Mouse (Mus musculus): ENCODE results near the gene Sept8. TPM values are rescaled to one million over a fixed set of nuclear protein-coding genes. Genes with fewer than 3 reads are reported as not detected.

Sept8 gene
- polyA plus RNA-seq, 1 experiment from 2014 or later, result 16.5 TPM

GRCm38 (mm10) chr11:53567224-53568014 lies 48.4 kb downstream of the Sept8 start, which contains the start of gene Kif3a:
Gene Kif3a, plus strand, starts transcription at chr11:53567379.
- no peaks in the 10 kb centered on the region for H3K9me3 ChIP-seq (replicated peaks; ENCODE audit: control insufficient read depth, low read length)
- peak; percentile 97 for ATAC-seq (ENCODE audit: low read depth)
- peak within 1 kb of the TSS; percentile 79 for H3K9ac ChIP-seq (ENCODE audit: low read depth, low read length)
- no peak within 1 kb of the TSS for H3K27ac ChIP-seq (ENCODE audit: low read length)
- peak within 1 kb of the TSS; percentile 95 for H3K4me2 ChIP-seq (ENCODE audit: low read depth, low read length)
- peaks cover 13% of the 10 kb centered on the region for H3K4me1 ChIP-seq (ENCODE audit: control insufficient read depth, low read depth, low read length)
- H3K36me3 ChIP-seq (ENCODE audit: control insufficient read depth, insufficient read depth), result no peaks in the 10 kb centered on the region
- peak within 1 kb of the TSS; percentile 91 for H3K4me3 ChIP-seq (ENCODE audit: low read depth, low read length)
- H3K27me3 ChIP-seq (ENCODE audit: control insufficient read depth, insufficient read depth, low read depth, low read length), result no peaks in the 10 kb centered on the region
- WGBS (ENCODE audit: insufficient replicate concordance), result under 1% methylated on average over 64 of the region's 69 CpGs

DNA sequence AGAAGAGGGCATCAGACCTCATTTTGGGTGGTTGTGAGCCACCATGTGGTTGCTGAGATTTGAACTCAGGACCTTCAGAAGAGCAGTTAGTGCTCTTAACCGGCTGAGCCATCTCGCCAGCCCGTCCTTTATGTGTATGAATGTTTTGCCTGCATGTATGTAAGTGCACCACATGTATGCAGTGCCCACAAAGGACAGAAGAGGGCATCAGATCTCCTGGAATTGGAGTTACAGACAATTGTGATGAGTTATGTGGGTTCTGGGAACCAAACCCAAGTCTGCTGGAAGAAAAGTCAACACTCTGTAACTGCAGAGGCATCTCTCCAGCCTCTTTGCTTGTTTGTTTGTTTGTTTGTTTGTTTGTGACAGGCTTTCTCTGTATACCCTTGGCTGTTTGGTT lies 61.5 kb downstream of the Sept8 start:
- H3K4me1 ChIP-seq (ENCODE audit: control insufficient read depth, low read depth, low read length), result no peaks in the 10 kb centered on the region; the same call in 1 of the 2 replicates
- WGBS (ENCODE audit: insufficient replicate concordance), result 86% methylated on average over 3 of the region's 3 CpGs
- no peak overlapping the region for H3K4me3 ChIP-seq (ENCODE audit: low read depth, low read length)
- H3K9me3 ChIP-seq (replicated peaks; ENCODE audit: control insufficient read depth, low read length), result no peaks in the 10 kb centered on the region
- H3K27ac ChIP-seq (ENCODE audit: low read length), result no peak overlapping the region
- ATAC-seq (ENCODE audit: low read depth), result no peak
- no peaks in the 10 kb centered on the region for H3K27me3 ChIP-seq (ENCODE audit: control insufficient read depth, insufficient read depth, low read depth, low read length)
- no peaks in the 10 kb centered on the region for H3K36me3 ChIP-seq (ENCODE audit: control insufficient read depth, insufficient read depth)
- no peak overlapping the region for H3K4me2 ChIP-seq (ENCODE audit: low read depth, low read length)
- H3K9ac ChIP-seq (ENCODE audit: low read depth, low read length), result no peak overlapping the region

DNA sequence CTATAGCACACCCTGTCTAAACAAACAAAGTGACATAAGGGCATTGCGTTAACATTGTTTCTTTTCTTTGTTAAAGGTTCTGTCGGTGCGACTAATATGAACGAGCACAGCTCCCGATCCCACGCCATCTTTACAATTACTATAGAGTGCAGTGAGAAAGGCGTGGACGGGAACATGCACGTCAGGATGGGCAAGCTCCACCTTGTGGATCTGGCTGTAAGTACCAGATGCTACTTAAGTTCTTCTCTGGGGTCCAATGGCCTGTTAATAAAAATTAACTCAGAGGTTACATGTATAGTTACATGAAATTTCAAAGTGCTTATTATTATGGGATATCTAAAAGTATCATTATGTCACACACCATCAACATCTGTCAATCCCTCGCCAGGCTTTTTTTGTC lies 64.1 kb downstream of the Sept8 start:
- Histone ChIP-seq H3K27ac (ENCODE audit: low read length) (no peak overlapping the region), H3K9ac (ENCODE audit: low read depth, low read length) (no peak overlapping the region), H3K4me2 (ENCODE audit: low read depth, low read length) (no peak overlapping the region), H3K9me3 (replicated peaks; ENCODE audit: control insufficient read depth, low read length) (no peaks in the 10 kb centered on the region), H3K27me3 (ENCODE audit: control insufficient read depth, insufficient read depth, low read depth, low read length) (no peaks in the 10 kb centered on the region), H3K4me3 (ENCODE audit: low read depth, low read length) (no peak overlapping the region), H3K4me1 (ENCODE audit: control insufficient read depth, low read depth, low read length) (no peaks in the 10 kb centered on the region; the same call in 1 of the 2 replicates), H3K36me3 (ENCODE audit: control insufficient read depth, insufficient read depth) (no peaks in the 10 kb centered on the region)
- no peak for ATAC-seq (ENCODE audit: low read depth)
- 74% methylated on average over 10 of the region's 10 CpGs for WGBS (ENCODE audit: insufficient replicate concordance)

- no peak for ATAC-seq (ENCODE audit: low read depth)
- Histone ChIP-seq H3K4me3 (ENCODE audit: low read depth, low read length) (no peak overlapping the region), H3K9ac (ENCODE audit: low read depth, low read length) (no peak overlapping the region), H3K27ac (ENCODE audit: low read length) (no peak overlapping the region), H3K27me3 (ENCODE audit: control insufficient read depth, insufficient read depth, low read depth, low read length) (no peaks in the 10 kb centered on the region), H3K4me1 (ENCODE audit: control insufficient read depth, low read depth, low read length) (no peaks in the 10 kb centered on the region; the same call in 1 of the 2 replicates), H3K9me3 (replicated peaks; ENCODE audit: control insufficient read depth, low read length) (no peaks in the 10 kb centered on the region), H3K4me2 (ENCODE audit: low read depth, low read length) (no peak overlapping the region), H3K36me3 (ENCODE audit: control insufficient read depth, insufficient read depth) (no peaks in the 10 kb centered on the region)
- WGBS (ENCODE audit: insufficient replicate concordance), result 55% methylated on average over 3 of the region's 3 CpGs
Observed at GRCm38 (mm10) chr11:53584849-53585248, 65.8 kb downstream of the Sept8 start.

- ATAC-seq (ENCODE audit: low read depth), result no peak
- Histone ChIP-seq H3K4me1 (ENCODE audit: control insufficient read depth, low read depth, low read length) (no peaks in the 10 kb centered on the region; the same call in 1 of the 2 replicates), H3K36me3 (ENCODE audit: control insufficient read depth, insufficient read depth) (no peaks in the 10 kb centered on the region), H3K27ac (ENCODE audit: low read length) (no peak overlapping the region), H3K9me3 (replicated peaks; ENCODE audit: control insufficient read depth, low read length) (no peaks in the 10 kb centered on the region), H3K4me3 (ENCODE audit: low read depth, low read length) (no peak overlapping the region), H3K4me2 (ENCODE audit: low read depth, low read length) (no peak overlapping the region), H3K27me3 (ENCODE audit: control insufficient read depth, insufficient read depth, low read depth, low read length) (no peaks in the 10 kb centered on the region), H3K9ac (ENCODE audit: low read depth, low read length) (no peak overlapping the region)
- 73% methylated on average over 6 of the region's 6 CpGs for WGBS (ENCODE audit: insufficient replicate concordance)
Observed at GRCm38 (mm10) chr11:53585510-53585909, 66.5 kb downstream of the Sept8 start.

GRCm38 (mm10) chr11:53588279-53588678 lies 69.2 kb downstream of the Sept8 start:
- Histone ChIP-seq H3K4me3 (ENCODE audit: low read depth, low read length) (no peak overlapping the region), H3K27me3 (ENCODE audit: control insufficient read depth, insufficient read depth, low read depth, low read length) (no peaks in the 10 kb centered on the region), H3K36me3 (ENCODE audit: control insufficient read depth, insufficient read depth) (no peaks in the 10 kb centered on the region), H3K4me2 (ENCODE audit: low read depth, low read length) (no peak overlapping the region), H3K4me1 (ENCODE audit: control insufficient read depth, low read depth, low read length) (no peaks in the 10 kb centered on the region; the same call in 1 of the 2 replicates), H3K9ac (ENCODE audit: low read depth, low read length) (no peak overlapping the region), H3K27ac (ENCODE audit: low read length) (no peak overlapping the region), H3K9me3 (replicated peaks; ENCODE audit: control insufficient read depth, low read length) (no peaks in the 10 kb centered on the region)
- 71% methylated on average over 8 of the region's 8 CpGs for WGBS (ENCODE audit: insufficient replicate concordance)
- no peak for ATAC-seq (ENCODE audit: low read depth)

DNA sequence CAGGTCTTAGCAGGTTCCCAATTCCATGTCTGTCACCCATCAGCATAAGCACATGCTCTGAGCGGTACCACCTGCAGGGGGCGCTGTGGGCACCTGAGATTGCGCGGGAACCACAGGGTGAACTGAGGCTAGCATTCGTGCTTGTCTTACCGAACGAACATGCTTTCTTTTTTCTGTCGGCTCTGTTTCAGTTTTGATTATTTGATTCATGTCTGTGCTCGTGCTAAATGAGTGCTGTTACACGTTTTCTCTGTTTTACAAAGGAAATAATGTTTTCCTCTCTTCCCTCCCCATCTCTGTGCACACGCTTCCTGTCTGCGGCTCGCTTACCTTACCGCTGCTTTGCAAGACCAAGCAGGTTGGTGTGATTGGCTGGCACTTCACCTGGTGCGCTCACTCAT lies 71.3 kb downstream of the Sept8 start:
- H3K27me3 ChIP-seq (ENCODE audit: control insufficient read depth, insufficient read depth, low read depth, low read length), result no peaks in the 10 kb centered on the region
- no peaks in the 10 kb centered on the region for H3K4me1 ChIP-seq (ENCODE audit: control insufficient read depth, low read depth, low read length)
- no peak overlapping the region for H3K9ac ChIP-seq (ENCODE audit: low read depth, low read length)
- no peaks in the 10 kb centered on the region for H3K36me3 ChIP-seq (ENCODE audit: control insufficient read depth, insufficient read depth)
- peak overlapping the region; percentile 54 for H3K4me2 ChIP-seq (ENCODE audit: low read depth, low read length)
- H3K27ac ChIP-seq (ENCODE audit: low read length), result no peak overlapping the region
- no peak for ATAC-seq (ENCODE audit: low read depth)
- 15% methylated on average over 15 of the region's 15 CpGs for WGBS (ENCODE audit: insufficient replicate concordance)
- H3K4me3 ChIP-seq (ENCODE audit: low read depth, low read length), result peak overlapping the region; percentile 38
- no peaks in the 10 kb centered on the region for H3K9me3 ChIP-seq (replicated peaks; ENCODE audit: control insufficient read depth, low read length)

- Histone ChIP-seq H3K4me3 (ENCODE audit: low read depth, low read length) (no peak overlapping the region), H3K27me3 (ENCODE audit: control insufficient read depth, insufficient read depth, low read depth, low read length) (no peaks in the 10 kb centered on the region), H3K36me3 (ENCODE audit: control insufficient read depth, insufficient read depth) (no peaks in the 10 kb centered on the region), H3K9me3 (replicated peaks; ENCODE audit: control insufficient read depth, low read length) (no peaks in the 10 kb centered on the region), H3K27ac (ENCODE audit: low read length) (no peak overlapping the region), H3K9ac (ENCODE audit: low read depth, low read length) (no peak overlapping the region), H3K4me2 (ENCODE audit: low read depth, low read length) (no peak overlapping the region), H3K4me1 (ENCODE audit: control insufficient read depth, low read depth, low read length) (no peaks in the 10 kb centered on the region)
- whole genome bisulfite sequencing (ENCODE audit: insufficient replicate concordance), result 77% methylated on average over 5 of the region's 5 CpGs
- no peak for ATAC-seq (ENCODE audit: low read depth)
Observed at GRCm38 (mm10) chr11:53591116-53591515, 72.1 kb downstream of the Sept8 start.

All from liver, embryonic 16.5 days (tissue).